Mouse (Mus musculus) layer of hippocampus, adult 2 months (tissue): Measurements from ENCODE around the gene Selenof. TPM values are rescaled to one million over a fixed set of nuclear protein-coding genes. Genes with fewer than 3 reads are reported as not detected.

ENCODE experiments used
- DNase-seq, 2 experiments: peaks; one replicate each; pipeline ENCODE4 v3.0.0; 2022; ENCODE audit warnings: low spot score in 2 of 2
- H3K27ac ChIP-seq: fragments of 200-600 bp; 2 replicates; pipeline ENCODE4 v1.8.1; 2022
- H3K4me3 ChIP-seq: fragments of 200-600 bp; 2 replicates; pipeline ENCODE4 v1.8.1; 2022; ENCODE audit warnings: mild to moderate bottlenecking
- CTCF ChIP-seq: fragments of 200-600 bp; conservative IDR thresholded peaks from 2 replicates; pipeline ENCODE4 v1.8.1; 2022; ENCODE audit warnings: antibody characterized with exemption, mild to moderate bottlenecking, moderate library complexity
- total RNA-seq, 2 experiments: library from RNA; stranded (reverse); gene quantifications; 2 replicates each; pipeline ENCODE4 v1.2.3; 2021

Selenof gene
- total RNA-seq, 2 experiments from 2014 or later: 228 to 231 TPM

- no peak for TF ChIP-seq CTCF
- no peak overlapping the region for H3K27ac ChIP-seq
- no peak overlapping the region for H3K4me3 ChIP-seq
- DNase-seq: no peak
Observed at GRCm38 (mm10) chr3:144642141-144642540, 72.0 kb downstream of the Selenof start.

GRCm38 (mm10) chr3:144643301-144643871 is 73.3 kb downstream of the Selenof start:
- Histone ChIP-seq H3K4me3 (no peak overlapping the region), H3K27ac (peak overlapping the region; percentile 70)
- DNase-seq: peak; percentile 18 to 47
- no peak for TF ChIP-seq CTCF

- H3K4me3 ChIP-seq: no peak overlapping the region
- no peak for DNase-seq
- H3K27ac ChIP-seq: peak overlapping the region; percentile 70; the same call in 1 of the 2 replicates
- no peak for TF ChIP-seq CTCF
Observed at GRCm38 (mm10) chr3:144644202-144644601, 74.1 kb downstream of the Selenof start.

Other genes starting within 250 kb of the Selenof start
- 10 to 100 TPM; 38.4 to 40.5 TPM for gene Hs2st1, start 123 bp upstream of the Selenof start, total RNA-seq
- 10 to 100 TPM; 51.9 to 52.3 TPM for gene Sh3glb1, start 150.0 kb downstream of the Selenof start, total RNA-seq
- under 1 TPM; 0.12 to 0.13 TPM for gene Clca3a1, start 190.7 kb downstream of the Selenof start, total RNA-seq
- not detected for gene Clca3a2, start 249.2 kb downstream of the Selenof start, total RNA-seq